Mouse (Mus musculus): ENCODE results near the gene 4933428M09Rik. TPM values are rescaled to one million over a fixed set of nuclear protein-coding genes. Genes with fewer than 3 reads are reported as not detected.
"Not testable (repeated sequence)": the region's sequence is repeated elsewhere in the genome, so short reads cannot be mapped to it uniquely, and the experiment has no call there.

The 4933428M09Rik gene
- total RNA-seq (2021): not detected
- long read RNA-seq, experiment 1: 0 reads
- long read RNA-seq, experiment 2: 0 reads

DNA sequence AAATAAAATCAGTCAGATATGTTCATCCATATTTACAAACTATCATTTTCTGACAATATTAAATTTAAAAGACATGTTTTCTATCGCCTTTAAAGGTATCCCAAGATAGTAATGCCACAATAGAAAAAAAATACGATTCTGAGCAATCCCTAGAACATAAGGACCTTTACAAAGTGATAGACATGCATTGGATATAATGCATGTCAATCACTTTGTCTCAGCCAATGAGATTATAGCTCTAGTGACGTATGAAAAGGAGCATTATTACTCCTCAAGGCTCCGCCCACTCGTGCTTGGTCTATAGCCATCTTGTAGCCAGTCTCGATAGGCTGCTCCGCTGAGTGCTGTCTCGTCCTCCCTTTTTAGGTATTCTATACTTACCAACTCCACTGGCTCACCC lies at the start of gene 4933428M09Rik:
Gene 4933428M09Rik, plus strand, starts transcription at position 301 of the 400 bp plus-strand sequence.
- intact Hi-C loops (cut with DNase I): no loop called here
- no peak within 1 kb of the TSS for H3K4me3 ChIP-seq
- DNase-seq (ENCODE audit: extremely low spot score in 1 of 2, low spot score in 2 of 2): no peak
- H3K27ac ChIP-seq: no peak within 1 kb of the TSS
- no peak for TF ChIP-seq CTCF (IDR thresholded peaks at IDR 0.05)

DNA sequence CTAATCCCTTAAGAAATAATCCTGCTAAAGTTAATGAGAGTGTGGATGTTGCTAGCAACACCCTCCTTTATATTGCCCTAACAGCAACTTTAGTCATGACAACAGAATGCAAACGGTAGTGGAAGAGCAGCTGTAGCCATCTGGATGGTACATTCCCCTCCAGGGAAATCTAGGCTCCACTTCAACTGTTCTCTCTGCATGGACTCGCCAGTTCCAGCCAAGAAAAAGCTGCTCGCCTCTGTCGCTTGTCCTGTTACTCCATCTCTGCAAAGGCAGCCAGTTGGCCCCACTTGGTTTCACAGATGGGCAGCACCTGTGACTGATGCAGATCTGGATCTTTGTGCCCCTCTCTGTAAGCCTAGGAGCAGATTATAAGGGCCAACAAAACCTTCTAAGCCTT lies 45.0 kb upstream of the 4933428M09Rik start:
- intact Hi-C loops (cut with DNase I): no loop called here
- TF ChIP-seq CTCF (IDR thresholded peaks at IDR 0.05): no peak
- Histone ChIP-seq H3K4me3 (no peak overlapping the region), H3K27ac (no peak overlapping the region)
- no peak for DNase-seq (ENCODE audit: extremely low spot score in 1 of 2, low spot score in 2 of 2)

DNA sequence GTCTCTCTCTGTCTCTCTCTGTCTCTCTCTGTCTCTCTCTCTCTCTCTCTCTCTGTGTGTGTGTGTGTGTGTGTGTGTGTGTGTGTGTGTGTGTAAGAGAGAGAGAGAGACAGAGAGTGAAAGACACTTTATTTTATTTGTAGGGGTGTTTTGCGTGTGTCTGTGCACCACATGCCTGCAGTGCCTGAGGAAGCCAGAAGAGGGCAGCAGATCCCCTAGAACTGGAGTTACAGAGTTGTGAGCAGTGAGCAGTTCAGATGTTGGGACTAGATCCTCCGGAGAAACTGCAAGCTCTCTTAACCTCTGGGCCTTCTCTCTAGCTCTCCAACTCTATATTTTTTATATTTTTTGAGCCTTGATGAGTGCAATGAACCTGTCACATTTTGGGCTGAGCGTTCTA lies 12.5 kb downstream of the 4933428M09Rik start:
- H3K4me3 ChIP-seq; intact Hi-C loops (cut with DNase I); DNase-seq (ENCODE audit: extremely low spot score in 1 of 2, low spot score in 2 of 2); H3K27ac ChIP-seq: not testable (repeated sequence)

DNA sequence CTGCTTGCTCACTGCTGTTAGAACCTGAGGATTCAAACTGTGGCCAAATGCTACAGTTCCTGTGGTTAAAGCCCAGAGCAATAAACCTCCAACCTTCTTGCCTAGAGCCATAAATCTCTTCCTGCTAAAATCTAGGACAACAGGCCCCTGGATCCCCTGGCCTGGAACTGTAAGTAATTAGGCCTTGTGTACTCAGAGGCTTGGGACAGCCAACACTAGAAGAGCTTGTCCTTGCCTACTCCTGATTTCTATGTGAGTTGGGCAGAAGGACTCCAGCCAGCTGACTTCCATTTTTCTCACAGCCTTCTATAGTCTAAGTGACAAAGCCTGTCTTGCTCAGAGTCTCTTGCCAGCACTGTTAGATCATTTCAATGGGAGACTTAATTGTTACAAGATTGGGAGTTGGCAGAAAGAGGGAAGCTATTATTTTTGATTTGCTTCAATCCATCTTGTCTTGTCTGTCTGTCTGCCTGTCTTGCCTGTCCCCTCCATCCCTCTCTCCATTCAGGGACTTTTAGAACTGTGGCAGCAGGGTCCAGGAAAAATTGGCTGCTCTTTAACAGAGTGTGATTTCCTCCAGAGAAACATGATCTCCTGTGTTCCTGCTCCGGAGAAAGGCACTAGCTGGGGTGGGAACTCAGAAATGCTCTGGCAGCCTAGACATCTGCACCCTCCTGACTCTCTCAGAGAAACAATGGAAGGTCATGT lies 15.7 kb downstream of the 4933428M09Rik start:
- no peak for TF ChIP-seq CTCF (IDR thresholded peaks at IDR 0.05)
- Histone ChIP-seq H3K4me3 (no peak overlapping the region), H3K27ac (no peak overlapping the region)
- intact Hi-C loops (cut with DNase I): no loop called here
- no peak for DNase-seq (ENCODE audit: extremely low spot score in 1 of 2, low spot score in 2 of 2)

DNA sequence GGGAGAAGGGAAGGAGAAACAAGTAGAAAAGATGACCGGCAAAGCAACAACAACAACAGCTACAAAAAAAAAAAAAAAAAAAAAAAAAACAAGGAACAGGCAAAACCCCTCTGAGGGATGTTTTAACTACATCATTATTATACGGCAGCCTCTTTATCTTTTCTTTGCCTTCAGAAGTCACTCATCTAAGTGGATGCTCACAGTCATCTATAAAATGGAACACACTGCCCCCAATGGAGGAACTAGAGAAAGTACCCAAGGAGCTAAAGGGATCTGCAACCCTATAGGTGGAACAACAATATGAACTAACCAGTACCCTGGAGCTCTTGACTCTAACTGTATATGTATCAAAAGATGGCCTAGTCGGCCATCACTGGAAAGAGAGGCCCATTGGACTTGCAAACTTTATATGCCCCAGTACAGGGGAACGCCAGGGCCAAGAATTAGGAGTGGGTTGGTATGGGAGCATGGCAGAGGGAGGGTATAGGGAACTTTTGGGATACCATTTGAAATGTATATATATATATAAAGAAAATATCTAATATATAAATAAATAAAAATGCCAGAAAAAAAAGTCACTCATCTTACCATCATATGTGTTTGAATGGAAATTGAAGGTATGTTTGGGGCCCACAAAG lies 30.3 kb downstream of the 4933428M09Rik start:
- intact Hi-C loops (cut with DNase I); H3K27ac ChIP-seq; DNase-seq (ENCODE audit: extremely low spot score in 1 of 2, low spot score in 2 of 2); H3K4me3 ChIP-seq: not testable (repeated sequence)

DNA sequence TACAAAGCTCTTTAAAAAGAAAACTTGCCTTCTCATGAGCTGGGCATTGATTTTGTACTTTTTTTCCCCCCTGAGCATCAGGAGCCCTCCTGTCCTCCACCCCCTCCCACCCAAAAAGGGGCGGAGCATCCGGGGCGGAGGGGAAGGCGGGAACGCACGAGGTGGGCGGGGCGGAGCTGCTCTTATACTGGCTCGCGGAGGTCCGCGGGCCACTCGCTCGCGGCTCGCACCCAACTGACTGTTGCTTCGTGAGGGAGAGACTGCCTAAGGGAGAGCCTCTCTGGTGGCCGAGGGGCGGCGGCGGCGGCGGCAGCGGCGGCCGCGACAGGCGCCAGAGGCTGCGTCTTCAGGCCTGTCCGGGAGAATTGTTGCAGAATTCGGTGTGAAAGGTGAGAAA lies 30.8 kb downstream of the 4933428M09Rik start, which contains the start of gene Mum1l1:
Gene Mum1l1, plus strand, starts transcription at position 214 of the 397 bp plus-strand sequence.
- Histone ChIP-seq H3K4me3 (peak within 1 kb of the TSS; percentile 45), H3K27ac (no peak within 1 kb of the TSS)
- intact Hi-C loops (cut with DNase I): no loop called here
- no peak for TF ChIP-seq CTCF (IDR thresholded peaks at IDR 0.05)
- DNase-seq (ENCODE audit: extremely low spot score in 1 of 2, low spot score in 2 of 2): peak; percentile 18 to 42

DNA sequence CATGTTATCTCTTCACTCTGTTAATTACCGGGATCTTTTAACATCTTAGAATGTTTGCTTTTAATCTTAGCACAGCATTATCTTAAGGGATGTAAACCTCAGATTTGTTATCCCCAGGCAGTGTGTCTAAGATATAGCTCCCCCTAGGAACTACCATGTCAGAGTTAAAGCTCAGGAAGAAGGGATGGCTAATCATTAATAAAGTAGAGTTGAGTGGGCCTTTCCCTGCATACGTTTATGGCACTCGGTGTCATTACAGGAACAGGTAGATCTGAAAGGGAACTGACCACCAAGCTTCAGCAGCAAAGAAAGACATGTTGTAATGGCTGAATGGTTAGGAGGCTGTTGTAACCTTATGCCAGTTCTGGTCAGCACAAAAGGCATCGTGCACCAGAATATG lies 35.7 kb downstream of the 4933428M09Rik start:
- DNase-seq (ENCODE audit: extremely low spot score in 1 of 2, low spot score in 2 of 2): no peak
- no peak for TF ChIP-seq CTCF (IDR thresholded peaks at IDR 0.05)
- no peak overlapping the region for H3K27ac ChIP-seq
- intact Hi-C loops (cut with DNase I): loop anchor here (5.0 kb wide), 1 partner anchor 153 kb away; no protein-coding TSS in a partner anchor
- no peak overlapping the region for H3K4me3 ChIP-seq

DNA sequence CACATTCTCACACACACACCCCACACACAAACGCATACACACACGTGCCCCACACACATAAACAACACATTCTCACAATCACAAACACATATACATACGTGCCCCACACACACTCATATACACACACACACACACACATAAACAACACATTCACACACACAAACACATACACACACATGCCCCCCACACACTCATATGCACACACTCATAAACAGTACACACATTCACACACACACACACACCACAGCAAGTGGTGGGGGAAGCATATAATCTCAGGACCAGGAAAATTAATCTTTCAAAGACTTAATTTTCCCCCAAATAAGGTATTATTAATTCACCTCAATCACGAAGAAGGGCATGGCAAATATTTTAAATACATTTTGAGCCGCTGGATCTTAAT lies 37.4 kb downstream of the 4933428M09Rik start:
- Histone ChIP-seq H3K27ac (no peak overlapping the region), H3K4me3 (no peak overlapping the region)
- TF ChIP-seq CTCF (IDR thresholded peaks at IDR 0.05): no peak
- DNase-seq (ENCODE audit: extremely low spot score in 1 of 2, low spot score in 2 of 2): no peak
- intact Hi-C loops (cut with DNase I): loop anchor here (5.0 kb wide), 1 partner anchor 151 kb away; no protein-coding TSS in a partner anchor

DNA sequence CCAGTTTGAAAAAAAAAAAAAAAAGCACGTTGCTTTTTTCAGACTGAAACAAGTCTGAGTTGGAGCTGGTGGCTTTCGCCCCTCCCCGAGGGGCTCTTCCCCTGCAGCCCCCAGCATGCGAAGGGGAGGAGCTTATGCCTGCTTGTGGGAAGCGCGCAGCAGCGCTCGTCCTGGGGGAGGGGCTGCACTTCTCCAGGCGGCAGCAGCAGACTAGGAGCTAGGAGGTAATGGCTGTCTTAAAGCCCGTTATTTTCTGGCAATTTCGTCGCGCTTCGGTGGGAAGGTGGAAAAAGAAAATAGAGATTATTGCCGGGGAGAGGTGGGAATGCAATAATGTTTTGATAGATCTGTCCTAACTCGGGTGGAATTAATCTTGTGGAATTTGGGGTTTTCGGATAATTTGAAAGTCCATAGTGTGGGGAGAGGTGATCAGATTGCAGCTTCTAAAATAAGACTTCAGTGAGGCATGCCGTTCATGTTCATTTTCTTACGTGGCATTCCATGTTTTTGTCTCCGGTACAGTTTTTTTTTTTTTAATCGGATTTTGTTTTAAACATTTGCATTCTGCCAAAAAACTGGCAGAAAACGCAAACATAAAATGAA lies 38.1 kb downstream of the 4933428M09Rik start:
- TF ChIP-seq CTCF (IDR thresholded peaks at IDR 0.05): no peak
- intact Hi-C loops (cut with DNase I): loop anchor here (5.0 kb wide), 1 partner anchor 150 kb away; no protein-coding TSS in a partner anchor
- Histone ChIP-seq H3K27ac (no peak overlapping the region), H3K4me3 (peak overlapping the region; percentile 46)
- peak; percentile 29 to 42 for DNase-seq (ENCODE audit: extremely low spot score in 1 of 2, low spot score in 2 of 2)

DNA sequence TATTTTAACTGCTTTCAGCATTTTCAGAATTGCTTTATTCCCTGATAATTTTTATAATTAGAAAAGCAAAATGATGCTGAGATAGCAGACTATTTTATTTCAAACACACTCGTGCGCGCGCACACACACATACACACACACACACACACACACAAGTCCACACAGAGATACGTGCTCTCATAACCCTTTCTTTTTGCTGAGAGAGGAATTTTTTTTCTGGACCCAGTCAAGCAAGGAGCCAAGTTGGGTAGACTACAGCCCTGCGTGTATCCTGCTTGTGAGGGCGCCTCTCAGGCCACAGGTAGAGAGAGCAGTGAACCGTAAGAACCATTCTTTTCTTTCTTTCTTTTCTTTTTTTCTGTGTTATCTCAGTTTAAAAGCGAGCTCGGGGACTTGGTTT lies 38.7 kb downstream of the 4933428M09Rik start:
- intact Hi-C loops (cut with DNase I): loop anchor here (5.0 kb wide), 1 partner anchor 150 kb away; no protein-coding TSS in a partner anchor
- no peak for DNase-seq (ENCODE audit: extremely low spot score in 1 of 2, low spot score in 2 of 2)
- Histone ChIP-seq H3K4me3 (peak overlapping the region; percentile 46), H3K27ac (no peak overlapping the region)
- TF ChIP-seq CTCF (IDR thresholded peaks at IDR 0.05): no peak

DNA sequence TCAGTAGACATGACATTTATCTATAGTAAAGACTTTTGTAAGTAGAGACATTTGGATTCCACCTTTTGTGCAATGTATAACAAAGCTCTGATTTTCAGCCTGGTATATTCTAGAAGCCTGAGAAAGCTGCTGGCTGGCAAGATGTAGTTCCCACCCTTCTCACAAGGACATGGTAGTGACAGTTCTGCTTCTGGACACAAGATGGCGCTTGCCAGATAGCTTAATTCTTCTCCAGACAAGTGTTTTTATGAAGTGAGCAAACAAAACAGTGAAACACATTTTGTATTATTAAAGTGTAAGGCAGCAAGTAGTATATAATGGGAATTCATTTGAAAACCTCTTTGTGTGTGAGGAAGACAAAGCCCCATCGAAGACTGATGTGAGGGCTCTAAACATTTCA lies 40.0 kb downstream of the 4933428M09Rik start:
- peak; percentile 73 for TF ChIP-seq CTCF (IDR thresholded peaks at IDR 0.05)
- no peak overlapping the region for H3K4me3 ChIP-seq
- H3K27ac ChIP-seq: no peak overlapping the region
- DNase-seq (ENCODE audit: extremely low spot score in 1 of 2, low spot score in 2 of 2): peak; percentile 34 to 38
- intact Hi-C loops (cut with DNase I): loop anchor here (5.0 kb wide), 1 partner anchor 148 kb away; no protein-coding TSS in a partner anchor

DNA sequence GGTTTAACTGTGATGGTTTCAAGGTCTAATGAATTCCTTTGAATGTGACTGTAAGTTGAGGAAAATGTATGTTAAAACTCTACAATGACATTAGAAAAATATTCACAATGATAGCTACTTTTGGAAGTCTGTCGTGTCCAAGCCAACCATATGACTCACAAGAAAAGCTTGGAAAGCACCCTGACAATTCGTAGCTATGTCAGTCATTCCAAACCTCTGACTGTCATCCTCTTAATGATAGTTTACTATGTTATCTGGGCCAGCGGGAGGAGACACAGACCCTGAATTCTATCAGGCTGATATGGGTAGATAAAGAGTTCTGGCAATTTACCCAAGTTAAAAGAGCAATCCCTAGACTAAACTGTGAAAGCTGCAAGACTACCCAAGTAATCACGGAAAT lies 41.8 kb downstream of the 4933428M09Rik start:
- no peak for DNase-seq (ENCODE audit: extremely low spot score in 1 of 2, low spot score in 2 of 2)
- intact Hi-C loops (cut with DNase I): no loop called here
- no peak for TF ChIP-seq CTCF (IDR thresholded peaks at IDR 0.05)
- no peak overlapping the region for H3K27ac ChIP-seq
- H3K4me3 ChIP-seq: no peak overlapping the region

Measured in left cerebral cortex, adult 2 months (tissue).